Mouse (Mus musculus) lung, embryonic 16.5 days (tissue): ENCODE measurements around the gene Prkacb. TPM values are rescaled to one million over a fixed set of nuclear protein-coding genes. Genes with fewer than 3 reads are reported as not detected.
"Not testable (repeated sequence)": the region's sequence is repeated elsewhere in the genome, so short reads cannot be mapped to it uniquely, and the experiment has no call there.

Source experiments
- ATAC-seq: fragments of 200-750 bp; cut with Nextera tagmentation; 2 replicates; pipeline ENCODE4 v1.8.0; 2017; ENCODE audit warnings: low read depth, mild to moderate bottlenecking, moderate library complexity
- H3K27ac ChIP-seq: fragments of 300-500 bp; sonication (generic); 2 replicates; pipeline ENCODE4 v1.5.1; 2014; ENCODE audit warnings: mild to moderate bottlenecking, control low read depth, low read length
- H3K27me3 ChIP-seq: fragments of 300-500 bp; sonication (generic); 2 replicates; pipeline ENCODE4 v1.6.1; 2014; ENCODE audit warnings: low read depth, low read length, mixed read lengths; ENCODE audit not compliant: control insufficient read depth, insufficient read depth
- H3K36me3 ChIP-seq: fragments of 300-500 bp; sonication (generic); 2 replicates; pipeline ENCODE4 v1.6.1; 2014; ENCODE audit warnings: low read length; ENCODE audit not compliant: control insufficient read depth, insufficient read depth
- H3K4me1 ChIP-seq: fragments of 300-500 bp; sonication (generic); replicated peaks from 2 replicates; pipeline ENCODE4 v1.6.1; 2014; ENCODE audit warnings: low read length, mixed read lengths; ENCODE audit not compliant: control insufficient read depth, insufficient read depth
- H3K4me2 ChIP-seq: fragments of 300-500 bp; sonication (generic); 2 replicates; pipeline ENCODE4 v1.6.1; 2014; ENCODE audit warnings: low read depth, low read length, control low read depth
- H3K4me3 ChIP-seq: fragments of 300-500 bp; sonication (generic); 2 replicates; pipeline ENCODE4 v1.5.1; 2014; ENCODE audit warnings: mild to moderate bottlenecking, low read length, control low read depth
- H3K9ac ChIP-seq: fragments of 300-500 bp; sonication (generic); 2 replicates; pipeline ENCODE4 v1.6.1; 2014; ENCODE audit warnings: low read length, control low read depth
- H3K9me3 ChIP-seq: fragments of 300-500 bp; sonication (generic); 2 replicates; pipeline ENCODE4 v1.6.1; 2016; ENCODE audit warnings: low read length; ENCODE audit not compliant: control insufficient read depth
- WGBS: fragments of 180-500 bp; shearing (Covaris S2); extraction: QIAGEN DNeasy Blood & Tissue Kit; methylation state at CpG from one replicate; pipeline ENCODE4 v1.1.7; 2014; 5-methylcytosine and 5-hydroxymethylcytosine counted together
- polyA plus RNA-seq: library from polyadenylated mRNA; unstranded; fragments of >200 nt; fragmentation: Nextera tagmentation; extraction: Ambion mirVana; gene quantifications from 2 replicates; pipeline ENCODE4 v1.2.1, GENCODE M21; 2015

The Prkacb gene
- polyA plus RNA-seq, 1 experiment from 2014 or later = 61.9 TPM

DNA sequence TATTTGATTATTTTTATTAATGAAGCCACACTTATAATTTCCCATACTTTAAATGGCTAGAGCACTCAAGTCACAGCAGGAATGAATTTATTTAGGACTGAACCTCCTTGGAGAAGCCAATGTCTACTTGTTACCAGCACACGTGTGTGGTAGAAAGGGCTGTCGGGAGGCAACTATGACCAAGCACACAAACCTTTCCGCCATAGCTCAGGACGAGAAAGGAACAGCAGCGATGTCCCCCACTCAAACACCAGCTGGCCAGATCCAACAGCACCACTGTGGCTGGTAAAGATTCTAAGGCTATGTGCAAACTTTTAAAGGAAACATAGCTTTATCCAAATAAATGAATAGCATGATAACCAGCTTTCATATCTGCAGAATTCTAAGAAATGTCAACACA is 44.4 kb downstream of the Prkacb start:
- peaks cover 9% of the 10 kb centered on the region; the same call in 1 of the 2 replicates for H3K4me1 ChIP-seq
- H3K4me2 ChIP-seq = no peak overlapping the region
- H3K9ac ChIP-seq = no peak overlapping the region
- H3K4me3 ChIP-seq = no peak overlapping the region
- H3K36me3 ChIP-seq = no peaks in the 10 kb centered on the region
- WGBS = 85% methylated on average over 5 of the region's 5 CpGs
- H3K27me3 ChIP-seq = no peaks in the 10 kb centered on the region
- H3K9me3 ChIP-seq = no peaks in the 10 kb centered on the region
- no peak for ATAC-seq
- no peak overlapping the region for H3K27ac ChIP-seq

- Histone ChIP-seq H3K36me3 (no peaks in the 10 kb centered on the region), H3K9me3 (no peaks in the 10 kb centered on the region), H3K4me3 (no peak overlapping the region), H3K4me1 (peaks cover 9% of the 10 kb centered on the region; the same call in 1 of the 2 replicates), H3K27ac (no peak overlapping the region), H3K27me3 (no peaks in the 10 kb centered on the region), H3K9ac (no peak overlapping the region), H3K4me2 (no peak overlapping the region)
- WGBS = 48% methylated on average over 8 of the region's 8 CpGs
- no peak for ATAC-seq
Observed at GRCm38 (mm10) chr3:146766701-146767181, 46.0 kb downstream of the Prkacb start.

- ATAC-seq = no peak
- Histone ChIP-seq H3K9ac (no peak overlapping the region), H3K4me3 (no peak overlapping the region), H3K36me3 (no peaks in the 10 kb centered on the region), H3K27ac (no peak overlapping the region), H3K9me3 (no peaks in the 10 kb centered on the region), H3K4me1 (peaks cover 9% of the 10 kb centered on the region; the same call in 1 of the 2 replicates), H3K27me3 (no peaks in the 10 kb centered on the region), H3K4me2 (no peak overlapping the region)
- 86% methylated on average over 4 of the region's 4 CpGs for WGBS
Observed at GRCm38 (mm10) chr3:146766071-146766605, 46.7 kb downstream of the Prkacb start.

DNA sequence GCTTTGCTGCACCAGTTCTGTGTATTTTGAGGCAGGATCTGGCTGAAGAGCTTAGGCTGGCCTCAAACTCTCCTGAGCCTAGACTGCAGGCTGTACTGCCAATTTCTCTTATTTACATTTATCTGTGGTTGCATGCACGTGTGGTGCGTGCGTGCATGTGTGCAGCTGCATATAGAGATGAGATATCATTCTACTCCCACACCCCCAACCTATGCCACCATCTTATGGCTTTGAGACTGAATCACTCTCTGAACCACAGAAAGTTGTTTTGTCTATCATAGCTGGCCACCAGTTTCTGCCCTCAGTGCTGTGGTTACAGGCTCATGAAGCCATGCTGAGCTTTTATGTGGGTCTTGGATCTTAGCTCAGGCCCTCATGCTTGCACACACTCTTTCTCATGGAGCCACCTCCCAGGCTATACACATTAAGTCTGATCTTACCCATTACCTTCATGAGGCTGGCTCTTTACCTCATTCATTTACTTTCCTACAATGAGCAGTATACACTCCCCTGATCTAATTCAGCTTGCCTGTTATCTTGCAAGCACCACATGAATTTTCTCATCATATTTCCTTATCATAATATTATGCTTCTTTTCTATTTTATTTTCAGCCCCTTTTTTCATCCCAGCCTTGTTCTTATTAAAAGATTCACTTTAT is 47.8 kb downstream of the Prkacb start:
- Histone ChIP-seq H3K9me3 (no peaks in the 10 kb centered on the region), H3K4me3 (no peak overlapping the region), H3K36me3 (no peaks in the 10 kb centered on the region), H3K27me3 (no peaks in the 10 kb centered on the region), H3K27ac (no peak overlapping the region), H3K9ac (no peak overlapping the region), H3K4me1 (peaks cover 5% of the 10 kb centered on the region; the same call in 1 of the 2 replicates), H3K4me2 (no peak overlapping the region)
- WGBS = 85% methylated on average over 3 of the region's 3 CpGs
- ATAC-seq = no peak

GRCm38 (mm10) chr3:146763054-146763453 is 49.7 kb downstream of the Prkacb start:
- H3K27me3 ChIP-seq, H3K9ac ChIP-seq, H3K9me3 ChIP-seq, H3K36me3 ChIP-seq, H3K4me3 ChIP-seq, ATAC-seq, H3K4me2 ChIP-seq, H3K4me1 ChIP-seq, H3K27ac ChIP-seq: not testable (repeated sequence)
- WGBS = 91% methylated on average over 2 of the region's 2 CpGs

DNA sequence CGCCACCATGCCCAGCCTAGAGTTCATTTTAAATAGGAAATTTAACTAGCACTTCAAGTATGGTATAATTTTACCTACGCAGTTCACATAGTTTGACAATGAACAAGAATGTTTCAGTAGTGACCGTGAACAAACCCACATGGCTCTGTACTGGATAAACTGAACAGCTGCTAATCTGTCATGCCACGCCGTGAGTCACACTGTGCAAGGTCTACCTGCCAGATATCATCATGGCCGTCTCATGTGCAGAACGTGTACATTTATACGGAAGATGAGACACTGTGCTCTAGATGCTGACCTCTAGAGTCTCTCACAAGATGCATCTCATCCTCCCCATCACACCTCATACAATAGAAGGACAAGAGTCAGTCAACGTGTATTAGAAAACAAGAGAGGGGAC is 51.5 kb downstream of the Prkacb start:
- no peaks in the 10 kb centered on the region for H3K4me1 ChIP-seq
- H3K9me3 ChIP-seq = no peaks in the 10 kb centered on the region

DNA sequence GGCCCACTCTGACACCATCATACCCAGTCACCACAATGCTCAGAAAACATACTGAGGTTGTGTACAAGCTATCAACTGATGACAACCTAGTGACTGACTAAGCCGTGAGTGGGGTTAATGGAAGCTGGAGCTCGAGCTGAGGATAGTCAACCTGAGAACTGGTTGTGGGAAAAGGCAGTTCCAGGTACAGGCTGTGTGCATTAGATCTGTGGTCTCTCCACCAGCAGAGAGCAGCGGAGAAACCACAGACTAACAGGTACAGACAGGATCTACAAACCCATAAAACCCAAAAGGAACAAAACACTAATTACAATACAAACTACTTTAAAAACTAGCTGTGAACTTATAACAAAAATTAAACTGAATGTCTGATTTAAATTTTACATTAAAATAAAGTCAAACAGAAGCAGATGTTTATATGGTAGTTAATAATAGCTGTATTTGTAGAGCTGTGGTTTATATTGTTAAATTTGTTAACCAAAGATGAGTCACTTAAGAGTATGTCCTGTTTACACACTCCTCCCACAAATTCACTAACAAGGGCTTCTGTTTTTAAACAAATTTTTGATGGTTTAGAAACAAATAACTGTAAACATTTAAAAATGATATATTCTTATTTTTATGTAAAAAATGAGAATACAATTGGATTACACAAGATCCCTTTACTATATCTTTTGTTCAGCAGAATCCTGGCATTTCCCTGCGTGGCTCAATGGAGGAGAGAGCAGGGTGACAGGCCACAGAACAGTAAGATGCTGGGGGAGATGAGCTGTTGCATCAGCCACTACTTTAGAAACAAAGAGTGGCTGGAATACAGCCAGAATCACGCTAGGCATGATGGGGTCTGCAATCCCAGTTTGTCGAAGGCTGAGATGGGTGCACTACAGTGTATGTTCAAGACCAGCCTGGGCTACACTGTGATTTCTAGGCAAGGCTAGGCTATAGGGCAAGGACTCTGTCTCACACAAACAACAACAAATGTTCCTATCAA is 54.5 kb downstream of the Prkacb start:
- no peak overlapping the region for H3K4me3 ChIP-seq
- H3K27me3 ChIP-seq = no peaks in the 10 kb centered on the region
- no peak overlapping the region for H3K27ac ChIP-seq
- H3K9ac ChIP-seq = no peak overlapping the region
- no peak overlapping the region for H3K4me2 ChIP-seq
- H3K9me3 ChIP-seq = no peaks in the 10 kb centered on the region
- WGBS = 74% methylated on average over 6 of the region's 6 CpGs
- ATAC-seq = no peak
- H3K36me3 ChIP-seq = peaks cover 5% of the 10 kb centered on the region
- H3K4me1 ChIP-seq = no peaks in the 10 kb centered on the region

More for the DNA sequence above, 51.5 kb downstream of the Prkacb start:
- Histone ChIP-seq H3K9ac (no peak overlapping the region), H3K27ac (no peak overlapping the region), H3K36me3 (no peaks in the 10 kb centered on the region; the same call in 1 of the 2 replicates), H3K4me3 (no peak overlapping the region), H3K4me2 (no peak overlapping the region), H3K27me3 (no peaks in the 10 kb centered on the region)
- 95% methylated on average over 9 of the region's 9 CpGs for WGBS
- no peak for ATAC-seq

GRCm38 (mm10) chr3:146754270-146754669 is 58.5 kb downstream of the Prkacb start:
- Histone ChIP-seq H3K27ac (no peak overlapping the region), H3K4me1 (no peaks in the 10 kb centered on the region), H3K4me2 (no peak overlapping the region), H3K36me3 (peaks cover 17% of the 10 kb centered on the region), H3K27me3 (no peaks in the 10 kb centered on the region), H3K9me3 (no peaks in the 10 kb centered on the region), H3K4me3 (no peak overlapping the region), H3K9ac (no peak overlapping the region)
- no peak for ATAC-seq
- whole genome bisulfite sequencing = 73% methylated on average over 2 of the region's 2 CpGs
